Mouse (Mus musculus) C2C12 (cell line): ENCODE results near the gene Epha7. TPM values are rescaled to one million over a fixed set of nuclear protein-coding genes. Genes with fewer than 3 reads are reported as not detected.

Source experiments
- H3K27me3 ChIP-seq: one replicate; pipeline ENCODE4 v1.6.1; 2011; ENCODE audit not compliant: control insufficient read depth, insufficient read depth, insufficient read length
- H3K36me3 ChIP-seq: one replicate; pipeline ENCODE4 v1.6.1; 2011; ENCODE audit not compliant: control insufficient read depth, insufficient read depth
- H3K4me3 ChIP-seq: one replicate; pipeline ENCODE4 v1.5.1; 2011; ENCODE audit warnings: mild to moderate bottlenecking, control low read depth; ENCODE audit not compliant: poor library complexity, insufficient read depth, severe bottlenecking
- H3K79me2 ChIP-seq: one replicate; pipeline ENCODE4 v1.6.1; 2011; ENCODE audit not compliant: control insufficient read depth, insufficient read depth
- H3K79me3 ChIP-seq: one replicate; pipeline ENCODE4 v1.6.1; 2011; ENCODE audit warnings: low read depth, control low read depth
- H3ac ChIP-seq: one replicate; pipeline ENCODE3; 2011; ENCODE audit warnings: low read depth; ENCODE audit not compliant: control insufficient read depth, insufficient read length
- CEBPB ChIP-seq: IDR thresholded peaks from one replicate; pipeline ENCODE4 v1.6.1; 2011; ENCODE audit warnings: low read depth, mild to moderate bottlenecking, control low read depth, moderate library complexity
- CTCF ChIP-seq: IDR thresholded peaks from one replicate; pipeline ENCODE4 v1.5.1; 2011; ENCODE audit not compliant: control insufficient read depth, insufficient read depth, insufficient read length
- FOSL1 ChIP-seq: IDR thresholded peaks from one replicate; pipeline ENCODE4 v1.8.0; 2011; ENCODE audit warnings: mild to moderate bottlenecking, low read length; ENCODE audit not compliant: poor library complexity, insufficient read depth, severe bottlenecking
- MAX ChIP-seq: IDR thresholded peaks from one replicate; pipeline ENCODE4 v1.6.1; 2011; ENCODE audit warnings: mild to moderate bottlenecking, control low read depth
- MYOD1 ChIP-seq: IDR thresholded peaks from one replicate; pipeline ENCODE4 v1.6.1; 2011; ENCODE audit warnings: low read depth; ENCODE audit not compliant: control insufficient read depth, insufficient read length
- MYOG ChIP-seq: IDR thresholded peaks from one replicate; pipeline ENCODE4 v1.6.1; 2011; ENCODE audit not compliant: control insufficient read depth, insufficient read length; ENCODE audit errors: extremely low read depth
- USF1 ChIP-seq: IDR thresholded peaks from one replicate; pipeline ENCODE4 v1.6.1; 2011; ENCODE audit warnings: low read depth, mild to moderate bottlenecking, control low read depth, moderate library complexity
- long read RNA-seq, 2 experiments: library from polyadenylated mRNA; unstranded; transcript quantifications; one replicate each; pipeline ENCODE4 v2.0.0; 2019 to 2020
- polyA plus RNA-seq: library from polyadenylated mRNA; unstranded; fragments of >200 nt; fragmentation: generic; extraction: Trizol; gene quantifications from one replicate; pipeline ENCODE4 v1.2.1, GENCODE M21; 2012; ENCODE audit warnings: missing spikeins

The Epha7 gene
- polyA plus RNA-seq, result 1.8 TPM
- long read RNA-seq, experiment 1, full-length matches to known transcripts, result 1 of 1 reads
- long read RNA-seq, experiment 1, partial matches to known transcripts, result 0 of 1 reads
- long read RNA-seq, experiment 1, other reads (novel, unspliced or antisense), result 0 of 1 reads
- long read RNA-seq, experiment 2, full-length matches to known transcripts, result 2 of 3 reads
- long read RNA-seq, experiment 2, partial matches to known transcripts, result 1 of 3 reads
- long read RNA-seq, experiment 2, other reads (novel, unspliced or antisense), result 0 of 3 reads

DNA sequence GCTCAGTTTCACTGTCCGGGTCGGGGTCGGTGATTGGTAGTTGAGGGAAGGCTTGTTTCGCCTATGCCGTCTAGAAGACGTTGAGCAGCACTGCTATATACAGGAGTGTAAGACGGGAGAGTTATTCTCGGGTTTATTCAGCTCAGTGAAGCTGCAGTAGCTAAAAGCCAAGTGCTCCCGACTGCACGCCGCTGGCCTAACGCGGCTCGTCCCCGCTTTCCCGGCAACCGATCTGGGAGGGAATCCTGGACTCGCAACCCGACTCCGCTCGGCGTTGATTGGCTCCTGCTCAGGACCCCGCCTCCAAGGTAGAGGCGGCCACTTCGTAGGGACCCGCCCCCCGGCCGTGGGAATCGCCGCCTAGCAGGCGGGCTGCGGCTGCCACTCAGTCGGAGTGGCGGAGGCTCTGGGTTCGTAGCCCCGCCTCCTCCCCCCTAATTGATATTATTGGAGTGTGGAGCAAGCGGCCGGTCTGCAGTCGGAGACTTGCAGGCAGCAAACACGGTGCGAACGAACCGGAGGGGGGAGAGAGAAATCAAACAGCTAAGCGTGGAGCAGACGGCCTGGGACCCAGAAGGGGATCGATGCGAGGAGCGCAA lies at the start of gene Epha7:
Epha7 (plus strand) TSS at position 441 of the 599 bp plus-strand sequence.
- no peaks in the 10 kb centered on the region for H3K79me3 ChIP-seq
- no peaks in the 10 kb centered on the region for H3K36me3 ChIP-seq
- no peak for TF ChIP-seq USF1
- TF ChIP-seq FOSL1, result no peak
- no peak for TF ChIP-seq CEBPB
- no peak for TF ChIP-seq MYOG
- TF ChIP-seq CTCF, result no peak
- no peak for TF ChIP-seq MAX
- no peak for TF ChIP-seq MYOD1

DNA sequence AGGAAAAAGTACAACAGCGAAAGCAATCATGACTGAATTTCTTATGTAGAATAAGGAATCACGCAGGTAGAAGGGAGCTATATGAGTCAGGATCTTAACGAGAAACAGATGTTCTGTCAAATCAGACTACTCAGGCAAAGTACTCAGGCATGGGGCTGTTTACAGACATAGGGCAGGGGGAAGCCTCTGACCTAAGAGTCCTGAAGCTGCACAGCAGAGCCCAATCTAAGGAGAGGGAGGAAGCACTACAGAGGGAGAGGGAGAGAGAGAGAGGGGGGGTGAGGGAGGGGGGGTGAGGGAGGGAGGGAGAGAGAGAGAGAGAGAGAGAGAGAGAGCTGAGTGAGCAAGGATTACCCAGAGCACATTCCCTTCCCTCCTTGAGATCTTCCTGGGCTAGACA lies 29.0 kb upstream of the Epha7 start:
- H3K27me3 ChIP-seq, result no peaks in the 10 kb centered on the region
- H3ac ChIP-seq, result no peak overlapping the region
- TF ChIP-seq MYOD1, result no peak
- TF ChIP-seq CTCF, result no peak
- no peak for TF ChIP-seq MYOG
- no peak overlapping the region for H3K4me3 ChIP-seq
- no peaks in the 10 kb centered on the region for H3K79me2 ChIP-seq
- H3K79me3 ChIP-seq, result no peaks in the 10 kb centered on the region
- H3K36me3 ChIP-seq, result no peaks in the 10 kb centered on the region

More for the DNA sequence above, at the start of gene Epha7:
- H3K4me3 ChIP-seq, result peak within 1 kb of the TSS; percentile 32
- peak within 1 kb of the TSS; percentile 60 for H3ac ChIP-seq
- no peaks in the 10 kb centered on the region for H3K79me2 ChIP-seq
- no peaks in the 10 kb centered on the region for H3K27me3 ChIP-seq

- no peaks in the 10 kb centered on the region for H3K79me2 ChIP-seq
- H3K79me3 ChIP-seq, result no peaks in the 10 kb centered on the region
- no peak overlapping the region for H3K4me3 ChIP-seq
- no peak for TF ChIP-seq USF1
- no peak for TF ChIP-seq FOSL1
- H3K27me3 ChIP-seq, result no peaks in the 10 kb centered on the region
- no peak overlapping the region for H3ac ChIP-seq
- no peaks in the 10 kb centered on the region for H3K36me3 ChIP-seq
Observed at GRCm38 (mm10) chr4:28808800-28809199, 4.1 kb upstream of the Epha7 start.

DNA sequence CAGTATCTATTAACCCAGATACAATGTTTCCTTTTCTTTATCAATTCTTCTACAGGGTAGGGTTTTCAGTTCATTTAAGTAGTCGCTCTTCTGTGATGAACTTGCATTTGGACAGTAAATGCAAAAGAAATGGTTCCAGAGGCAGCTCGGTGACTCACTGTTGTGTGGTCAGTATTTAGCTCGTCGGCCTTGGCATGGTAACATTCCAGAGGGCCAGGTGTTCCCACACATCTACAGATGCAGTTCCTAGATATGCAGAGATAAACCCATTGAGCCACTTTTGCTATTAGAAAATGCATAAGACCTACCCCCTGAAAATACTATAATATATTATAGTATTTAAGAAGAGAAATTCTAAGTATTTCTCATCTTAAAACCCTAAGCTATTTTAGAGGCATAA lies 3.2 kb upstream of the Epha7 start:
- no peaks in the 10 kb centered on the region for H3K79me3 ChIP-seq
- TF ChIP-seq FOSL1 (no peak), MYOG (no peak), CEBPB (no peak), USF1 (no peak), MAX (no peak), CTCF (no peak), MYOD1 (peak; percentile 76)
- H3ac ChIP-seq, result no peak overlapping the region
- no peak overlapping the region for H3K4me3 ChIP-seq
- no peaks in the 10 kb centered on the region for H3K27me3 ChIP-seq
- H3K36me3 ChIP-seq, result no peaks in the 10 kb centered on the region
- no peaks in the 10 kb centered on the region for H3K79me2 ChIP-seq

- Histone ChIP-seq H3K4me3 (peak overlapping the region; percentile 32), H3K79me3 (no peaks in the 10 kb centered on the region), H3K27me3 (no peaks in the 10 kb centered on the region), H3K36me3 (no peaks in the 10 kb centered on the region), H3ac (peak overlapping the region; percentile 59), H3K79me2 (no peaks in the 10 kb centered on the region)
- TF ChIP-seq FOSL1, result no peak
- no peak for TF ChIP-seq USF1
- TF ChIP-seq MAX, result no peak
- no peak for TF ChIP-seq CEBPB
- no peak for TF ChIP-seq MYOD1
- no peak for TF ChIP-seq CTCF
- TF ChIP-seq MYOG, result no peak
Observed at GRCm38 (mm10) chr4:28813551-28814475, 882 bp downstream of the Epha7 start.

GRCm38 (mm10) chr4:28814476-28814815 lies 1.5 kb downstream of the Epha7 start:
- peak overlapping the region; percentile 32 for H3K4me3 ChIP-seq
- peak overlapping the region; percentile 4 for H3ac ChIP-seq
- no peaks in the 10 kb centered on the region for H3K36me3 ChIP-seq
- TF ChIP-seq FOSL1 (no peak), MYOG (no peak), MYOD1 (no peak), MAX (no peak), CTCF (no peak), USF1 (no peak), CEBPB (no peak)
- no peaks in the 10 kb centered on the region for H3K79me2 ChIP-seq
- no peaks in the 10 kb centered on the region for H3K27me3 ChIP-seq
- H3K79me3 ChIP-seq, result no peaks in the 10 kb centered on the region
